In genomic region chr7:98888810-98889209, GRCm38 (mm10) we compare ENCODE assay signal across 20 mouse cellular contexts. TPM values are rescaled to one million over a fixed set of nuclear protein-coding genes. Genes with fewer than 3 reads are reported as not detected.
DNase-seq lines count a peak whose midpoint lies in the region; ATAC-seq and TF ChIP-seq lines count a peak whose summit lies in the region.
"Had no signal": no experiment of that assay in that cellular context is flagged by ENCODE, and none has a peak within 500 bp of the region (broad histone marks: within the 10 kb centered on the region; RNA-seq: fewer than 3 reads in every experiment).

No protein-coding gene starts in this region.

- H3K27ac ChIP-seq in layer of hippocampus, adult 2 months = peak overlapping the region; percentile 15; the same call in 1 of the 2 replicates
- no peak overlapping the region for H3K27ac ChIP-seq in forebrain, postnatal 0 days (ENCODE audit: low read depth, low read length)
- H3K27ac ChIP-seq in hindbrain, embryonic 14.5 days = peak overlapping the region; percentile 69
- no peak overlapping the region; the same call in 1 of the 2 replicates for H3K27ac ChIP-seq in neural tube, embryonic 12.5 days
- no peak overlapping the region for H3K27ac ChIP-seq in kidney, embryonic 14.5 days (ENCODE audit: low read depth, low read length)
- H3K27ac ChIP-seq: gastrocnemius, adult 2 months; liver, embryonic 13.5 days had no signal

- no peak for TF ChIP-seq CTCF in layer of hippocampus, adult 2 months (conservative IDR thresholded peaks at IDR 0.05)
- no peak for TF ChIP-seq CTCF in forebrain, postnatal 0 days (IDR thresholded peaks at IDR 0.05; ENCODE audit: low read depth)

- no peak for DNase-seq in layer of hippocampus, adult 2 months (ENCODE audit: low spot score in 2 of 2)
- no peak for DNase-seq in layer of hippocampus, postnatal 14 days (ENCODE audit: low spot score in 2 of 2)
- no peak for DNase-seq in forebrain, postnatal 0 days
- peak; percentile 61 for DNase-seq in hindbrain, embryonic 14.5 days (ENCODE audit: low spot score)
- no peak for DNase-seq in frontal cortex, postnatal 14 days (ENCODE audit: low spot score in 2 of 2)
- no peak for DNase-seq in heart, adult 8-10 months (ENCODE audit: low spot score)
- DNase-seq: cerebellum, adult 2 months; gastrocnemius, adult 2 months; kidney, postnatal 14 days; layer of hippocampus, adult 9-11 months; liver, embryonic 13.5 days; right cerebral cortex, postnatal 25 days; thymus, postnatal 36 days had no signal

- no peaks in the 10 kb centered on the region for H3K27me3 ChIP-seq in forebrain, postnatal 0 days (ENCODE audit: insufficient read depth, low read length)
- H3K27me3 ChIP-seq in hindbrain, embryonic 14.5 days (ENCODE audit: control insufficient read depth, insufficient read depth, low read length) = no peaks in the 10 kb centered on the region
- no peaks in the 10 kb centered on the region for H3K27me3 ChIP-seq in neural tube, embryonic 12.5 days (replicated peaks)
- no peaks in the 10 kb centered on the region for H3K27me3 ChIP-seq in kidney, embryonic 14.5 days (ENCODE audit: control insufficient read depth, insufficient read depth, low read length)
- H3K27me3 ChIP-seq: liver, embryonic 13.5 days had no signal

- no peak overlapping the region for H3K9ac ChIP-seq in forebrain, postnatal 0 days
- no peak overlapping the region for H3K9ac ChIP-seq in hindbrain, embryonic 14.5 days
- H3K9ac ChIP-seq in neural tube, embryonic 12.5 days = no peak overlapping the region
- no peak overlapping the region for H3K9ac ChIP-seq in kidney, embryonic 14.5 days (ENCODE audit: low read depth, low read length)
- H3K9ac ChIP-seq: liver, embryonic 13.5 days had no signal

- H3K4me2 ChIP-seq in forebrain, postnatal 0 days (ENCODE audit: low read depth) = no peak overlapping the region
- H3K4me2 ChIP-seq in hindbrain, embryonic 14.5 days (replicated peaks) = 0 out of 2 replicates have a peak overlapping the region, but pooled peaks have one; percentile 2
- H3K4me2 ChIP-seq in neural tube, embryonic 12.5 days (replicated peaks) = 0 out of 2 replicates have a peak overlapping the region, but pooled peaks have one; percentile 6
- H3K4me2 ChIP-seq in kidney, embryonic 14.5 days (replicated peaks; ENCODE audit: low read depth, low read length) = no peak overlapping the region
- H3K4me2 ChIP-seq: liver, embryonic 13.5 days had no signal

- H3K36me3 ChIP-seq in forebrain, postnatal 0 days (ENCODE audit: insufficient read depth) = no peaks in the 10 kb centered on the region
- H3K36me3 ChIP-seq in hindbrain, embryonic 14.5 days (replicated peaks; ENCODE audit: control insufficient read depth, insufficient read depth) = no peaks in the 10 kb centered on the region
- H3K36me3 ChIP-seq in neural tube, embryonic 12.5 days = no peaks in the 10 kb centered on the region
- no peaks in the 10 kb centered on the region for H3K36me3 ChIP-seq in kidney, embryonic 14.5 days (ENCODE audit: control insufficient read depth, insufficient read depth, low read length)

- 0 out of 2 replicates have a peak, but pooled peaks have one; percentile 36 for ATAC-seq in forebrain, postnatal 0 days
- ATAC-seq in hindbrain, embryonic 14.5 days (ENCODE audit: low FRiP score) = peak; percentile 62
- peak; percentile 82 for ATAC-seq in neural tube, embryonic 12.5 days (ENCODE audit: low FRiP score, low read depth)
- no peak for ATAC-seq in kidney, embryonic 14.5 days (ENCODE audit: low FRiP score, low TSS enrichment)
- ATAC-seq: intestine, embryonic 16.5 days; lung, postnatal 0 days had no signal

- H3K4me1 ChIP-seq in forebrain, postnatal 0 days (ENCODE audit: insufficient read depth) = no peaks in the 10 kb centered on the region
- peaks cover 32% of the 10 kb centered on the region for H3K4me1 ChIP-seq in hindbrain, embryonic 14.5 days (replicated peaks; ENCODE audit: control insufficient read depth, insufficient read depth, low read length)
- peaks cover 41% of the 10 kb centered on the region for H3K4me1 ChIP-seq in neural tube, embryonic 12.5 days
- H3K4me1 ChIP-seq in kidney, embryonic 14.5 days (ENCODE audit: control insufficient read depth, insufficient read depth, low read length) = peaks cover 31% of the 10 kb centered on the region

- WGBS in forebrain, postnatal 0 days = 49% methylated on average over 5 of the region's 5 CpGs
- WGBS in hindbrain, embryonic 14.5 days = 26% methylated on average over 5 of the region's 5 CpGs
- WGBS in neural tube, embryonic 12.5 days = 20% methylated on average over 5 of the region's 5 CpGs
- WGBS in kidney, embryonic 14.5 days = 57% methylated on average over 5 of the region's 5 CpGs

- H3K9me3 ChIP-seq in forebrain, postnatal 0 days (ENCODE audit: low read length) = no peaks in the 10 kb centered on the region
- no peaks in the 10 kb centered on the region for H3K9me3 ChIP-seq in hindbrain, embryonic 14.5 days (ENCODE audit: control insufficient read depth, low read length)
- H3K9me3 ChIP-seq in neural tube, embryonic 12.5 days = no peaks in the 10 kb centered on the region
- H3K9me3 ChIP-seq in kidney, embryonic 14.5 days (ENCODE audit: control insufficient read depth, low read length) = no peaks in the 10 kb centered on the region
- H3K9me3 ChIP-seq: embryonic facial prominence, embryonic 10.5 days; G1E; liver, embryonic 13.5 days had no signal

- no peak overlapping the region for H3K4me3 ChIP-seq in layer of hippocampus, adult 2 months
- H3K4me3 ChIP-seq in forebrain, postnatal 0 days (ENCODE audit: low read depth, low read length) = no peak overlapping the region
- H3K4me3 ChIP-seq in hindbrain, embryonic 14.5 days (replicated peaks; ENCODE audit: low read length) = no peak overlapping the region
- H3K4me3 ChIP-seq in neural tube, embryonic 12.5 days = no peak overlapping the region
- H3K4me3 ChIP-seq in kidney, embryonic 14.5 days (ENCODE audit: low read length) = no peak overlapping the region
- H3K4me3 ChIP-seq: embryonic facial prominence, embryonic 10.5 days; erythroblast, embryonic 14.5 days; gastrocnemius, adult 2 months; liver, embryonic 13.5 days had no signal

RNA-seq across cellular contexts. Expression of gene Wnt11, which starts 53.9 kb away (rescaled TPM):
- total RNA-seq in layer of hippocampus, adult 2 months (2021) = 1 to 10 TPM; 2.0 to 2.5 TPM
- 1 to 10 TPM; 2.2 to 2.8 TPM for total RNA-seq in layer of hippocampus, postnatal 14 days (2021)
- total RNA-seq in forebrain, postnatal 0 days (2014; rRNA removed) = 3.3 and 4.6 TPM in 2 replicates
- polyA plus RNA-seq in forebrain, postnatal 0 days (2015; fragmentation: Nextera tagmentation; extraction: Ambion mirVana) = 0.86 and 1.1 TPM in 2 replicates
- 2.0 and 2.3 TPM in 2 replicates for polyA plus RNA-seq in hindbrain, embryonic 14.5 days (2014; fragmentation: Nextera tagmentation; extraction: Ambion mirVana)
- 7.2 and 9.4 TPM in 2 replicates for polyA plus RNA-seq in neural tube, embryonic 12.5 days (2016; fragmentation: Nextera tagmentation; extraction: Ambion mirVana)
- polyA plus RNA-seq in kidney, embryonic 14.5 days (2014; fragmentation: Nextera tagmentation; extraction: Ambion mirVana) = 41.6 and 45.3 TPM in 2 replicates
- 1 to 10 TPM; 4.2 to 7.8 (median 6.4) TPM for total RNA-seq in heart, adult 8-10 months (2022)
- total RNA-seq: G1E had no signal
- polyA plus RNA-seq: erythroblast, embryonic 14.5 days; G1E had no signal

Comparison
In these comparisons a context has a peak if more than half of its experiments do, and no peak if none do; other contexts are left out.
1. H3K27ac ChIP-seq: peak in layer of hippocampus, adult 2 months (single experiment) and hindbrain, embryonic 14.5 days (single experiment); none in forebrain, postnatal 0 days (single experiment), neural tube, embryonic 12.5 days (single experiment) and kidney, embryonic 14.5 days (single experiment).
2. H3K4me2 ChIP-seq: peak in hindbrain, embryonic 14.5 days (single experiment) and neural tube, embryonic 12.5 days (single experiment); none in forebrain, postnatal 0 days (single experiment) and kidney, embryonic 14.5 days (single experiment).